ENCODE assay signal across 8 mouse cellular contexts in the genomic region with DNA sequence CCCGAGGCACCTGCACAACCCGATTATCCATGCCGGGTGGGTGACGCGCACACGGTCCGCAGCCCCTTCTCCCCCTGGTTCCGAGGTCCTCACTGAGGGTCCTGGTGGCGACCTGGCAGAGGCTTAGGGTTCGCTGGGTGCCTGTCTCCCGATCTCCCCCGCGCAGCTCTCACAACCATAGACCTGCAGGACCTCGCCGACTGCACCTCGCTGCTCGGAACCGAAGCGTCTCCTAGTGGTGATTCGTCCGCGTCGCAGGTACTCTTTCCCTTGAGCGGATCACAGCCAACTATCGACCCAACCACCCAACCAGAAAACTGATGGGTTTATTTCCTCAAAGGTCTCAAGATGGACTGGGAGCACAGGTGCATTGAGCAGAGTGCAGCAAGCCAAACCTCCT. TPM values are rescaled to one million over a fixed set of nuclear protein-coding genes. Genes with fewer than 3 reads are reported as not detected.
DNase-seq lines count a peak whose midpoint lies in the region; ATAC-seq and TF ChIP-seq lines count a peak whose summit lies in the region.

No protein-coding gene starts in this region.

- WGBS in embryonic facial prominence, embryonic 13.5 days = under 1% methylated on average over 25 of the region's 25 CpGs
- under 1% methylated on average over 25 of the region's 25 CpGs for WGBS in hindbrain, embryonic 14.5 days

- H3K27me3 ChIP-seq in ES-Bruce4 (ENCODE audit: control insufficient read depth, insufficient read depth, low read length, poor library complexity, severe bottlenecking) = peaks cover 19% of the 10 kb centered on the region
- H3K27me3 ChIP-seq in embryonic facial prominence, embryonic 13.5 days = peaks cover 95% of the 10 kb centered on the region
- peaks cover 95% of the 10 kb centered on the region for H3K27me3 ChIP-seq in hindbrain, embryonic 14.5 days (ENCODE audit: control insufficient read depth, insufficient read depth, low read length)

- peak; percentile 94 for TF ChIP-seq CTCF in ES-Bruce4 (IDR thresholded peaks at IDR 0.05; ENCODE audit: low read depth, low read length)

- ATAC-seq in embryonic facial prominence, embryonic 13.5 days (ENCODE audit: insufficient number of reproducible peaks, insufficient read depth, low FRiP score, low TSS enrichment, low read depth) = no peak
- peak; percentile 42 for ATAC-seq in hindbrain, embryonic 14.5 days (ENCODE audit: low FRiP score)
- peak; percentile 61 for ATAC-seq in megakaryocyte, adult 5-6 weeks (ENCODE audit: poor library complexity, severe bottlenecking)

- H3K36me3 ChIP-seq in ES-Bruce4 (ENCODE audit: control insufficient read depth, insufficient read depth, low read length, poor library complexity, severe bottlenecking) = no peaks in the 10 kb centered on the region
- no peaks in the 10 kb centered on the region for H3K36me3 ChIP-seq in embryonic facial prominence, embryonic 13.5 days
- H3K36me3 ChIP-seq in hindbrain, embryonic 14.5 days (replicated peaks; ENCODE audit: control insufficient read depth, insufficient read depth) = no peaks in the 10 kb centered on the region

- no peak for TF ChIP-seq POLR2A in ES-Bruce4 (IDR thresholded peaks at IDR 0.05; ENCODE audit: insufficient read depth, low read length)

- TF ChIP-seq EP300 in ES-Bruce4 (IDR thresholded peaks at IDR 0.05; ENCODE audit: insufficient read depth, low read depth, low read length) = no peak

- peak overlapping the region; percentile 31 for H3K9ac ChIP-seq in ES-Bruce4 (ENCODE audit: low read depth, poor library complexity, severe bottlenecking)
- peak overlapping the region; percentile 58 for H3K9ac ChIP-seq in embryonic facial prominence, embryonic 13.5 days
- H3K9ac ChIP-seq in hindbrain, embryonic 14.5 days = peak overlapping the region; percentile 38

- H3K4me2 ChIP-seq in embryonic facial prominence, embryonic 13.5 days = peak overlapping the region; percentile 73
- peak overlapping the region; percentile 68 for H3K4me2 ChIP-seq in hindbrain, embryonic 14.5 days (replicated peaks)

- no peaks in the 10 kb centered on the region for H3K9me3 ChIP-seq in ES-Bruce4 (replicated peaks; ENCODE audit: control insufficient read depth, insufficient read depth, low read length, poor library complexity, severe bottlenecking)
- no peaks in the 10 kb centered on the region for H3K9me3 ChIP-seq in embryonic facial prominence, embryonic 13.5 days
- H3K9me3 ChIP-seq in hindbrain, embryonic 14.5 days (ENCODE audit: control insufficient read depth, low read length) = no peaks in the 10 kb centered on the region

- no peaks in the 10 kb centered on the region for H3K4me1 ChIP-seq in ES-Bruce4 (ENCODE audit: control insufficient read depth, insufficient read depth, low read length)
- peaks cover 33% of the 10 kb centered on the region for H3K4me1 ChIP-seq in embryonic facial prominence, embryonic 13.5 days
- peaks cover 15% of the 10 kb centered on the region; the same call in 1 of the 2 replicates for H3K4me1 ChIP-seq in hindbrain, embryonic 14.5 days (replicated peaks; ENCODE audit: control insufficient read depth, insufficient read depth, low read length)

- no peak overlapping the region for H3K27ac ChIP-seq in ES-Bruce4 (ENCODE audit: insufficient read depth, low read length)
- H3K27ac ChIP-seq in embryonic facial prominence, embryonic 13.5 days = no peak overlapping the region
- no peak overlapping the region for H3K27ac ChIP-seq in hindbrain, embryonic 14.5 days

- intact Hi-C loops in left cerebral cortex, postnatal 14 days (cut with DNase I) = no loop called here

- peak overlapping the region; percentile 79 for H3K4me3 ChIP-seq in ES-Bruce4 (ENCODE audit: low read depth, low read length)
- peak overlapping the region; percentile 44 for H3K4me3 ChIP-seq in embryonic facial prominence, embryonic 13.5 days
- peak overlapping the region; percentile 41 for H3K4me3 ChIP-seq in hindbrain, embryonic 14.5 days (replicated peaks; ENCODE audit: low read length)

- peak; percentile 66 for DNase-seq in adrenal gland, postnatal 25 days
- peak; percentile 72 for DNase-seq in hindbrain, embryonic 14.5 days (ENCODE audit: low spot score)
- peak; percentile 40 to 58 for DNase-seq in left cerebral cortex, postnatal 14 days (ENCODE audit: low spot score in 2 of 2)
- peak; percentile 54 to 60 for DNase-seq in right cerebral cortex, postnatal 10 days (ENCODE audit: low spot score in 2 of 2)
- no peak for DNase-seq in Muller cell, postnatal 12 days (ENCODE audit: inconsistent ontology term)

RNA-seq across cellular contexts. Expression of a gene that starts 0.5 kb away (rescaled TPM):
- polyA plus RNA-seq in ES-Bruce4 (2011; ENCODE audit: insufficient read depth, insufficient read length, low read depth, missing spikeins) = not detected in 2 replicates
- total RNA-seq in adrenal gland, postnatal 25 days (2021) = not detected in 2 replicates
- 0.21 and 0.34 TPM in 2 replicates for polyA plus RNA-seq in embryonic facial prominence, embryonic 13.5 days (2015; fragmentation: Nextera tagmentation; extraction: Ambion mirVana)
- 0.86 and 1.2 TPM in 2 replicates for polyA plus RNA-seq in hindbrain, embryonic 14.5 days (2014; fragmentation: Nextera tagmentation; extraction: Ambion mirVana)
- total RNA-seq in left cerebral cortex, postnatal 14 days (2021) = under 1 TPM; 0.20 to 0.36 TPM
- not detected in 2 replicates for total RNA-seq in megakaryocyte, adult 5-6 weeks (2015)
- not detected in 2 replicates for total RNA-seq in megakaryocyte, adult 5-6 weeks (2017)

RNA-seq across cellular contexts. Expression of a gene that starts 6.6 kb away (rescaled TPM):
- 0.52 and 0.78 TPM in 2 replicates for polyA plus RNA-seq in ES-Bruce4 (2011; ENCODE audit: insufficient read depth, insufficient read length, low read depth, missing spikeins)
- total RNA-seq in adrenal gland, postnatal 25 days (2021) = 0.33 and 0.67 TPM in 2 replicates
- 0.63 and 1.1 TPM in 2 replicates for polyA plus RNA-seq in embryonic facial prominence, embryonic 13.5 days (2015; fragmentation: Nextera tagmentation; extraction: Ambion mirVana)
- polyA plus RNA-seq in hindbrain, embryonic 14.5 days (2014; fragmentation: Nextera tagmentation; extraction: Ambion mirVana) = 1.0 and 2.1 TPM in 2 replicates
- 1 to 10 TPM; 1.1 to 2.1 TPM for total RNA-seq in left cerebral cortex, postnatal 14 days (2021)
- 2.8 and 4.7 TPM in 2 replicates for total RNA-seq in megakaryocyte, adult 5-6 weeks (2015)
- total RNA-seq in megakaryocyte, adult 5-6 weeks (2017) = 4.1 and 5.9 TPM in 2 replicates

RNA-seq across cellular contexts. Expression of a gene that starts 40.7 kb away (rescaled TPM):
- polyA plus RNA-seq in ES-Bruce4 (2011; ENCODE audit: insufficient read depth, insufficient read length, low read depth, missing spikeins) = not detected in 2 replicates
- total RNA-seq in adrenal gland, postnatal 25 days (2021) = not detected in 2 replicates
- polyA plus RNA-seq in embryonic facial prominence, embryonic 13.5 days (2015; fragmentation: Nextera tagmentation; extraction: Ambion mirVana) = 0.14 TPM in 1 of 2 replicates, not detected in the other
- 0.17 and 0.96 TPM in 2 replicates for polyA plus RNA-seq in hindbrain, embryonic 14.5 days (2014; fragmentation: Nextera tagmentation; extraction: Ambion mirVana)
- total RNA-seq in left cerebral cortex, postnatal 14 days (2021) = not detected
- not detected in 2 replicates for total RNA-seq in megakaryocyte, adult 5-6 weeks (2015)
- not detected in 2 replicates for total RNA-seq in megakaryocyte, adult 5-6 weeks (2017)

RNA-seq across cellular contexts. Expression of a gene that starts 52.0 kb away (rescaled TPM):
- polyA plus RNA-seq in ES-Bruce4 (2011; ENCODE audit: insufficient read depth, insufficient read length, low read depth, missing spikeins) = 22.1 and 24.1 TPM in 2 replicates
- 86.0 and 96.8 TPM in 2 replicates for total RNA-seq in adrenal gland, postnatal 25 days (2021)
- 181 and 205 TPM in 2 replicates for polyA plus RNA-seq in embryonic facial prominence, embryonic 13.5 days (2015; fragmentation: Nextera tagmentation; extraction: Ambion mirVana)
- 58.6 and 67.1 TPM in 2 replicates for polyA plus RNA-seq in hindbrain, embryonic 14.5 days (2014; fragmentation: Nextera tagmentation; extraction: Ambion mirVana)
- total RNA-seq in left cerebral cortex, postnatal 14 days (2021) = 10 to 100 TPM; 12.5 to 14.1 TPM
- 0.85 TPM in 1 of 2 replicates, not detected in the other for total RNA-seq in megakaryocyte, adult 5-6 weeks (2015)
- 1.9 TPM in 1 of 2 replicates, not detected in the other for total RNA-seq in megakaryocyte, adult 5-6 weeks (2017)
